Mouse (Mus musculus) kidney, adult 2 months (tissue): ENCODE measurements around the gene Lrrc7. TPM values are rescaled to one million over a fixed set of nuclear protein-coding genes. Genes with fewer than 3 reads are reported as not detected.

Source experiments
- DNase-seq: peaks from one replicate; pipeline ENCODE4 v3.0.0; 2021
- H3K27ac ChIP-seq: fragments of 200-500 bp; 2 replicates; pipeline ENCODE4 v1.5.1; 2012; ENCODE audit warnings: low read depth, low read length, control low read depth, inconsistent platforms; ENCODE audit not compliant: insufficient read depth
- H3K27me3 ChIP-seq: fragments of 200-500 bp; replicated peaks from 2 replicates; pipeline ENCODE4 v1.6.1; 2012; ENCODE audit warnings: mild to moderate bottlenecking, moderate library complexity, low read length, inconsistent platforms; ENCODE audit not compliant: control insufficient read depth, insufficient read depth
- H3K36me3 ChIP-seq: fragments of 200-500 bp; 2 replicates; pipeline ENCODE4 v1.6.1; 2012; ENCODE audit warnings: mild to moderate bottlenecking, moderate library complexity, low read length, inconsistent platforms; ENCODE audit not compliant: control insufficient read depth, insufficient read depth
- H3K4me1 ChIP-seq: fragments of 200-500 bp; 2 replicates; pipeline ENCODE4 v1.6.1; 2011; ENCODE audit warnings: low read length; ENCODE audit not compliant: control insufficient read depth, insufficient read depth
- H3K4me3 ChIP-seq: fragments of 200-500 bp; 2 replicates; pipeline ENCODE4 v1.5.1; 2011; ENCODE audit warnings: mild to moderate bottlenecking, low read depth, low read length, control low read depth; ENCODE audit not compliant: insufficient read depth
- CTCF ChIP-seq: fragments of 200-500 bp; conservative IDR thresholded peaks from 2 replicates; pipeline ENCODE4 v1.5.1; 2011; ENCODE audit warnings: low read depth, mild to moderate bottlenecking, control low read depth, low read length, moderate library complexity, mixed read lengths; ENCODE audit not compliant: insufficient read depth, insufficient read length
- POLR2A ChIP-seq: fragments of 200-500 bp; IDR thresholded peaks from one replicate; pipeline ENCODE4 v1.6.1; 2011; ENCODE audit warnings: low read depth, low read length, control low read depth
- WGBS: fragments of 180-500 bp; shearing (Covaris S2); methylation state at CpG from one replicate; pipeline ENCODE4 v1.1.7; 2018; 5-methylcytosine and 5-hydroxymethylcytosine counted together
- polyA plus RNA-seq: library from polyadenylated mRNA; depleted of rRNA; stranded (reverse); fragments of >200 nt; gene quantifications from 2 replicates; pipeline ENCODE4 v1.2.3, GENCODE M21; 2012

Lrrc7 gene
- polyA plus RNA-seq, 1 experiment: not detected

- no peak for DNase-seq
- Histone ChIP-seq H3K27ac (no peak overlapping the region), H3K27me3 (peaks cover 1% of the 10 kb centered on the region), H3K36me3 (no peaks in the 10 kb centered on the region), H3K4me3 (no peak overlapping the region), H3K4me1 (no peaks in the 10 kb centered on the region)
- TF ChIP-seq POLR2A (no peak), CTCF (no peak)
Measured at GRCm38 (mm10) chr3:158558631-158559030, 3.4 kb downstream of the Lrrc7 start.

- TF ChIP-seq CTCF (no peak), POLR2A (no peak)
Measured at GRCm38 (mm10) chr3:158554280-158554679, 7.7 kb downstream of the Lrrc7 start.

GRCm38 (mm10) chr3:158552105-158552504, 9.9 kb downstream of the Lrrc7 start:
- no peaks in the 10 kb centered on the region for H3K4me1 ChIP-seq
- no peak overlapping the region for H3K4me3 ChIP-seq
- no peak overlapping the region for H3K27ac ChIP-seq
- H3K36me3 ChIP-seq: no peaks in the 10 kb centered on the region
- WGBS: 73% methylated on average over 5 of the region's 5 CpGs
- no peaks in the 10 kb centered on the region for H3K27me3 ChIP-seq
- no peak for DNase-seq
- TF ChIP-seq CTCF: no peak
- no peak for TF ChIP-seq POLR2A

More at GRCm38 (mm10) chr3:158554280-158554679, 7.7 kb downstream of the Lrrc7 start:
- no peak overlapping the region for H3K4me3 ChIP-seq
- H3K27me3 ChIP-seq: no peaks in the 10 kb centered on the region
- no peaks in the 10 kb centered on the region for H3K36me3 ChIP-seq
- no peak for DNase-seq
- H3K27ac ChIP-seq: no peak overlapping the region
- H3K4me1 ChIP-seq: no peaks in the 10 kb centered on the region

- H3K36me3 ChIP-seq: no peaks in the 10 kb centered on the region
- no peak for TF ChIP-seq CTCF
- TF ChIP-seq POLR2A: no peak
- 57% methylated on average over 3 of the region's 3 CpGs for WGBS
- H3K4me3 ChIP-seq: no peak overlapping the region
- no peaks in the 10 kb centered on the region for H3K27me3 ChIP-seq
- H3K4me1 ChIP-seq: no peaks in the 10 kb centered on the region
- no peak for DNase-seq
- no peak overlapping the region for H3K27ac ChIP-seq
Measured at GRCm38 (mm10) chr3:158543481-158543880, 18.5 kb downstream of the Lrrc7 start.

GRCm38 (mm10) chr3:158532859-158533258, 29.2 kb downstream of the Lrrc7 start:
- no peaks in the 10 kb centered on the region for H3K27me3 ChIP-seq
- H3K4me1 ChIP-seq: no peaks in the 10 kb centered on the region
- H3K27ac ChIP-seq: no peak overlapping the region
- TF ChIP-seq POLR2A: no peak
- no peak for TF ChIP-seq CTCF
- 75% methylated on average over 2 of the region's 2 CpGs for WGBS
- H3K4me3 ChIP-seq: no peak overlapping the region
- H3K36me3 ChIP-seq: no peaks in the 10 kb centered on the region
- DNase-seq: no peak

GRCm38 (mm10) chr3:158528471-158528870, 33.5 kb downstream of the Lrrc7 start:
- no peaks in the 10 kb centered on the region for H3K4me1 ChIP-seq
- no peaks in the 10 kb centered on the region for H3K27me3 ChIP-seq
- H3K36me3 ChIP-seq: no peaks in the 10 kb centered on the region
- no peak overlapping the region for H3K4me3 ChIP-seq
- DNase-seq: no peak
- TF ChIP-seq POLR2A (no peak), CTCF (no peak)
- 22% methylated on average over 1 of the region's 1 CpGs for WGBS
- H3K27ac ChIP-seq: no peak overlapping the region

- no peak for TF ChIP-seq POLR2A
- WGBS: 73% methylated on average over 1 of the region's 1 CpGs
- DNase-seq: no peak
- H3K27ac ChIP-seq: no peak overlapping the region
- H3K36me3 ChIP-seq: no peaks in the 10 kb centered on the region
- H3K4me3 ChIP-seq: no peak overlapping the region
- H3K4me1 ChIP-seq: no peaks in the 10 kb centered on the region
- no peaks in the 10 kb centered on the region for H3K27me3 ChIP-seq
Measured at GRCm38 (mm10) chr3:158493730-158494129, 68.3 kb downstream of the Lrrc7 start.

GRCm38 (mm10) chr3:158479677-158480076, 82.3 kb downstream of the Lrrc7 start:
- Histone ChIP-seq H3K4me1 (no peaks in the 10 kb centered on the region), H3K4me3 (no peak overlapping the region), H3K27me3 (no peaks in the 10 kb centered on the region), H3K27ac (no peak overlapping the region), H3K36me3 (no peaks in the 10 kb centered on the region)
- DNase-seq: no peak
- WGBS: 88% methylated on average over 2 of the region's 2 CpGs
- no peak for TF ChIP-seq CTCF
